Mouse (Mus musculus) embryonic facial prominence, embryonic 11.5 days (tissue): ENCODE data around the gene Chd9. TPM values are rescaled to one million over a fixed set of nuclear protein-coding genes. Genes with fewer than 3 reads are reported as not detected.
A peak's percentile ranks its signal among the peaks of the same experiment; 100 is the strongest.

ENCODE experiments used
- ATAC-seq: fragments of 200-750 bp; cut with Nextera tagmentation; replicated peaks from 2 replicates; pipeline ENCODE4 v1.8.0; 2017; ENCODE audit warnings: low read depth; ENCODE audit not compliant: insufficient number of reproducible peaks, low FRiP score, low TSS enrichment
- DNase-seq: peaks from one replicate; pipeline ENCODE4 v3.0.0-alpha.2; 2015; ENCODE audit warnings: low spot score
- H3K27ac ChIP-seq: fragments of 300-500 bp; sonication (generic); replicated peaks from 2 replicates; pipeline ENCODE4 v1.5.1; 2014; ENCODE audit warnings: mild to moderate bottlenecking, low read depth, low read length, control low read depth
- H3K27me3 ChIP-seq: fragments of 300-500 bp; sonication (generic); 2 replicates; pipeline ENCODE4 v1.6.1; 2014; ENCODE audit warnings: mild to moderate bottlenecking, low read length, moderate library complexity, mixed read lengths; ENCODE audit not compliant: control insufficient read depth, insufficient read depth
- H3K36me3 ChIP-seq: fragments of 300-500 bp; sonication (generic); replicated peaks from 2 replicates; pipeline ENCODE4 v1.6.1; 2014; ENCODE audit warnings: low read depth, mild to moderate bottlenecking, low read length, moderate library complexity, mixed read lengths; ENCODE audit not compliant: control insufficient read depth, insufficient read depth
- H3K4me1 ChIP-seq: fragments of 300-500 bp; sonication (generic); 2 replicates; pipeline ENCODE4 v1.6.1; 2014; ENCODE audit warnings: low read length, mixed read lengths; ENCODE audit not compliant: control insufficient read depth, insufficient read depth
- H3K4me2 ChIP-seq: fragments of 300-500 bp; sonication (generic); 2 replicates; pipeline ENCODE4 v1.6.1; 2014; ENCODE audit warnings: low read depth, mild to moderate bottlenecking, control low read depth, low read length, moderate library complexity
- H3K4me3 ChIP-seq: fragments of 300-500 bp; sonication (generic); 2 replicates; pipeline ENCODE4 v1.5.1; 2014; ENCODE audit warnings: low read depth, low read length, control low read depth
- H3K9ac ChIP-seq: fragments of 300-500 bp; sonication (generic); replicated peaks from 2 replicates; pipeline ENCODE4 v1.6.1; 2014; ENCODE audit warnings: mild to moderate bottlenecking, control low read depth, low read length
- H3K9me3 ChIP-seq: fragments of 300-500 bp; sonication (generic); replicated peaks from 2 replicates; pipeline ENCODE4 v1.6.1; 2016; ENCODE audit warnings: mild to moderate bottlenecking, low read length, inconsistent platforms, mixed read lengths; ENCODE audit not compliant: control insufficient read depth
- WGBS: fragments of 180-500 bp; shearing (Covaris S2); extraction: QIAGEN DNeasy Blood & Tissue Kit; methylation state at CpG from one replicate; pipeline ENCODE4 v1.1.7; 2014; 5-methylcytosine and 5-hydroxymethylcytosine counted together
- polyA plus RNA-seq: library from polyadenylated mRNA; unstranded; fragments of >200 nt; fragmentation: Nextera tagmentation; extraction: Ambion mirVana; gene quantifications from 2 replicates; pipeline ENCODE4 v1.2.1, GENCODE M21; 2014

The Chd9 gene
- polyA plus RNA-seq, 1 experiment from 2014 or later, result 37.1 TPM

- no peak overlapping the region for H3K27ac ChIP-seq
Observed at GRCm38 (mm10) chr8:90844179-90844967, 16.2 kb downstream of the Chd9 start.

DNA sequence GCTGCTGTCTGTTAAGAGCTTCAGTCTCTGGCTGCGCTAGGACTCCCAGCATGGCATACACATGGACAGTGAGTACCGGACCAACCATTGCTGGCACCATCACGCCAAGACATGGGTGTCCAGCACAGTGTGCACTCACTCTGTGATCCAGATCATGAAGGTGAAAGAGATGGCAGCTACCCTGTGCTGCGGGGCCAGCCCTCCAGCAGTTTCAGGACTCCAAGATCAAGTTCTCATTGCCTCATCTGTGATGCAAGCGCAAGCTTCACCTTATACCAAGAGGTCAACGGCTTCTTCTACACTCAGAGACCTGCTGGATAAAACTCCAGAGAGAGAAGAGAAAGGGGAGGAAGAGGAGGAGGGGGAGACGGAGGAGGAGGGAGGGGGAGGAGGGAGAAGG, 19.8 kb downstream of the Chd9 start:
- Histone ChIP-seq H3K36me3 (no peaks in the 10 kb centered on the region), H3K4me1 (no peaks in the 10 kb centered on the region; the same call in 1 of the 2 replicates), H3K4me3 (no peak overlapping the region), H3K27ac (no peak overlapping the region), H3K9ac (no peak overlapping the region), H3K9me3 (no peaks in the 10 kb centered on the region), H3K4me2 (no peak overlapping the region), H3K27me3 (no peaks in the 10 kb centered on the region)
- DNase-seq (no peak), ATAC-seq (no peak)
- WGBS, result 85% methylated on average over 7 of the region's 7 CpGs

More at GRCm38 (mm10) chr8:90844179-90844967, 16.2 kb downstream of the Chd9 start:
- H3K27me3 ChIP-seq, result no peaks in the 10 kb centered on the region
- no peak for DNase-seq
- WGBS, result 70% methylated on average over 9 of the region's 9 CpGs
- H3K9me3 ChIP-seq, result no peaks in the 10 kb centered on the region
- no peak overlapping the region for H3K4me2 ChIP-seq
- no peak overlapping the region for H3K4me3 ChIP-seq
- no peaks in the 10 kb centered on the region for H3K36me3 ChIP-seq
- no peak overlapping the region for H3K9ac ChIP-seq
- ATAC-seq, result no peak
- no peaks in the 10 kb centered on the region; the same call in 1 of the 2 replicates for H3K4me1 ChIP-seq

DNA sequence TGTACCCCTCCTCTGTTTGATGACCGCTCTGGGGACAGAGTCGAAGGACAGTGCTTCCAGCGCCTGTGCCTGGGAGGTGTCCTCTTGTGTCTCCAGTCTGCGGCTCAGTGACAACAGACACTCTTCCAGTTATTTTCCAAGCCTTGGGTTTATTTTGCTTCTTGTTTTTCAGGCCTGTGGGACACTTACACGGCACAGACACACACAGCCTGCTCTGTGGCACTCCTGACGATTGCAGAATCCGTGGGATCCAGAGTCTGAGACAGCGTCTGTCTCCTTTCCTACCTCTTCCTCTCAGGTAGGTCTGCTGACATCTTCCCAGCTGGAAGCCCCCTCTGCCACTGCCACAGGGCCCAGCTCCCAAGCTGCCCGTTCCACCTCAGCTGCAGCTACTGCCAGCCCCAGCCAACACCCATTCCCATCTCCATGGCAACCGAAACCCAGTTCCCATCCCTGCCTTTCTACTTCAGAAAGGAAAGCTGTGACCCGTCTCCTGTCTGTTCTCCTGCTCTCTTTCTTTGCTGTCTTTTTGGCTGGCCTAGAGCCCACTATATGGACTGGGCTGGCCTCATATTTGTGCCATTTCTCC, 21.4 kb downstream of the Chd9 start:
- H3K4me1 ChIP-seq, result no peaks in the 10 kb centered on the region; the same call in 1 of the 2 replicates
- H3K36me3 ChIP-seq, result no peaks in the 10 kb centered on the region
- ATAC-seq (no peak; the same call in 1 of the 2 replicates), DNase-seq (no peak)
- WGBS, result 45% methylated on average over 11 of the region's 11 CpGs
- H3K27ac ChIP-seq, result no peak overlapping the region
- H3K4me3 ChIP-seq, result no peak overlapping the region
- H3K4me2 ChIP-seq, result no peak overlapping the region
- no peaks in the 10 kb centered on the region for H3K27me3 ChIP-seq
- no peak overlapping the region; the same call in 1 of the 2 replicates for H3K9ac ChIP-seq
- no peaks in the 10 kb centered on the region for H3K9me3 ChIP-seq

GRCm38 (mm10) chr8:90851544-90851943, 23.4 kb downstream of the Chd9 start:
- ATAC-seq (no peak), DNase-seq (no peak)
- WGBS, result 43% methylated on average over 8 of the region's 8 CpGs

GRCm38 (mm10) chr8:90853971-90854670, 26.0 kb downstream of the Chd9 start:
- 66% methylated on average over 9 of the region's 9 CpGs for WGBS

More at GRCm38 (mm10) chr8:90851544-90851943, 23.4 kb downstream of the Chd9 start:
- Histone ChIP-seq H3K4me3 (no peak overlapping the region), H3K4me2 (no peak overlapping the region), H3K36me3 (no peaks in the 10 kb centered on the region), H3K27me3 (no peaks in the 10 kb centered on the region), H3K9me3 (no peaks in the 10 kb centered on the region), H3K4me1 (no peaks in the 10 kb centered on the region), H3K9ac (no peak overlapping the region), H3K27ac (no peak overlapping the region)

DNA sequence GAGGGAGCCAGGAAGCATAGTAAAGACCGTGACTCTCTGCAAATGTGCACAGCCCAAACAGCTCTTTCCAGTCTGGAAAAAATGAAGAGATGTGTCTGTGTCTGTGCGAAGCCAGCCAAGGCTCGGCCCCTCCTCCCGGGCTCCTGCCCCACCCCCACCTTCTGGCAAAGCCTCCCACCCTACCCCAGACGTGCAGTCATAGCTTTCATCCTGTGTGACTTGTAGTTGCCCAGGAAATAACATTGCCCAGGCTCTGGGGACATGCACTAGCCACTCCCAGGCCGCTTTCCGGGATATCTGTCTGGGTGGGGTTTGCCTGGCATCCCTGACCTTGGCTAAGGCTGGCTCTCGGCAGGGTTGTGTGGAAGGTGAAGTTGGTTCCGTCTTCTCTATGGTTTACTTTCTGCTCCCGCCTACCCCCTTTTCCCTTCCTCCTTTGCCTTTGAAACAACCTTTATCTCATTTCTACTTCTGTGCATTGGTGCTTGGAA, 26.6 kb downstream of the Chd9 start:
- Histone ChIP-seq H3K4me3 (no peak overlapping the region; the same call in 1 of the 2 replicates), H3K4me2 (no peak overlapping the region), H3K27me3 (no peaks in the 10 kb centered on the region), H3K27ac (peak overlapping the region; percentile 38), H3K4me1 (no peaks in the 10 kb centered on the region), H3K9me3 (no peaks in the 10 kb centered on the region), H3K36me3 (no peaks in the 10 kb centered on the region), H3K9ac (no peak overlapping the region)
- 13% methylated on average over 10 of the region's 10 CpGs for WGBS
- peak; percentile 58 for DNase-seq
- no peak for ATAC-seq

More at GRCm38 (mm10) chr8:90853971-90854670, 26.0 kb downstream of the Chd9 start:
- Histone ChIP-seq H3K9me3 (no peaks in the 10 kb centered on the region), H3K4me3 (no peak overlapping the region), H3K27ac (no peak overlapping the region), H3K36me3 (no peaks in the 10 kb centered on the region), H3K9ac (no peak overlapping the region), H3K27me3 (no peaks in the 10 kb centered on the region), H3K4me2 (no peak overlapping the region), H3K4me1 (no peaks in the 10 kb centered on the region)
- DNase-seq (no peak), ATAC-seq (no peak)

DNA sequence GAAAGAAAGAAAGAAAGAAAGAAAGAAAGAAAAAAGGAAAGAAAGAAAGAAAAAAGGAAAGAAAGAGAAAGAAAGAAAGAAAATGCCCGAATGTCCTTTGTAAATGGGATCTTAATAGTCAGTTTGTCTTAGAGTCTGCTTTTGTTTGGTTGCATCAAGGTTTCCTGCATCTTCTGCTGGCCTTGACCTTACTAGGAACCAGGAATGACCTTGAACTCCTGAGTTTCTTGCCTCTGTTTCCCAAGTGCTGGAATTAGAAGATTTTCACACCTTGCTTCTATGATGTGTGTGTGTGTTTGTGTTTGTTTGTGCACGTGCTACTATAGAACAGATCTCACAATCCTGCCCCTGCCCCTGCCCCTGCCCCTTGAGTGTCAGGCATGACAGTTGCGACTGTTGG, 28.0 kb downstream of the Chd9 start:
- H3K27ac ChIP-seq, result no peak overlapping the region
- WGBS, result 82% methylated on average over 3 of the region's 3 CpGs
- H3K4me1 ChIP-seq, result no peaks in the 10 kb centered on the region; the same call in 1 of the 2 replicates
- no peaks in the 10 kb centered on the region for H3K9me3 ChIP-seq
- no peaks in the 10 kb centered on the region for H3K27me3 ChIP-seq
- H3K4me2 ChIP-seq, result no peak overlapping the region
- no peak overlapping the region for H3K4me3 ChIP-seq
- DNase-seq (no peak), ATAC-seq (no peak)
- no peaks in the 10 kb centered on the region for H3K36me3 ChIP-seq
- no peak overlapping the region for H3K9ac ChIP-seq
